Mouse (Mus musculus): ENCODE measurements at regions not wholly inside any gene's neighbourhood (a gene's known extent, or its start where the extent isn't known, plus 50 kb on each side); places are given as distances from the start of the nearest gene placed in this dataset.

- no peak for DNase-seq (ENCODE audit: low spot score in 2 of 2)
Measured at GRCm38 (mm10) chr15:37166744-37167143, 159.2 kb upstream of the Zfp706 start.

DNA sequence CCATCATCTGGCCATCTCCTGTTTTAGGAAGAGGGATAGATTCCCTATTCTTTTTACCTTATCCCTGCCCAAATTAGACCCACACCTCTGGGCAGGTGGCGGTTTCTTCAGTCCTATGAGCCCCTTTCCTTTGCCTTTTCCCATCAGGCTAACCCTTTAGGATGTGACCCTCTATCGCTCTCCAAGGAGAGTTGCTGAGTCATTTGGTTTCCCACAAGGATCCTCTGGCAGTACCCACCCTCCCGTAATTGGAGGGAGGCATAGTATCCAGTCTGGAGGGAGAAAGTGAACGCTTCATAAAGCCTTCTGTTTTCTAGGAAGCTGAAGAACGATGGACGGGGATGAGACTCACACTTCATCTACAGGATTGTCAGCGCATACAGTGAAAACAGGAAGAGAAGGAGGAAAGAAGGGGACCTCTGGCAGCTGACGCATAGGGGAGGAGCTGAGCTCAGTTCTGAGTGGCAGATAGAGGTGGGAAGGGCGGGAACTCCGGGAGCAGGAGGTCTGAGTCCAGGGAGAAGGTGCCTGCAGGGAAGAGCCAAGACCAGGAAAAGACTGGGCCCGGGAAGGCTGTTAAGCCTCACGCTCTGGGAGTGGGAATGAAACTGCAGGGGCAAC lies 158.4 kb upstream of the Zfp706 start:
- DNase-seq (ENCODE audit: low spot score in 2 of 2), result no peak

DNA sequence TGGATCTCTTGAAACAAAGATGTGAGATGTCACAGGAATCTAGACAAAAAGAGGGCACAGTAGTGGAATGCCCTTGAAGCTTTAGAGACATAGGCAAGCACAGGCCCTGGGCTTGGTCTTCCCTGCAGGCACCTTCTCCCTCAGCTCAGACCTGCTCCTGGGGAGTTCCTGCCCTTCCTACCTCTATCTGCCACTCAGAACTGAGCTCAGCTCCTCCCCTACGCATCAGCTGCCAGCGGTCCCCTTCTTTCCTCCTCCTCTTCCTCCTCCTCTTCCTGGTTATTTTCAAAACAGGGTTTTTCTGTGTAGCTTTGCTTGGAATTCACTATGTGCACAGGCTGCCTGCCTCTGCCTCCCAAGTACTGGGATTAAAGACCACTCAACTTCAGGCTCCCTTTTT lies 157.6 kb upstream of the Zfp706 start:
- no peak for DNase-seq (ENCODE audit: low spot score in 2 of 2)

GRCm38 (mm10) chr15:37164191-37165135 lies 156.9 kb upstream of the Zfp706 start:
- DNase-seq (ENCODE audit: low spot score in 2 of 2), result no peak

DNA sequence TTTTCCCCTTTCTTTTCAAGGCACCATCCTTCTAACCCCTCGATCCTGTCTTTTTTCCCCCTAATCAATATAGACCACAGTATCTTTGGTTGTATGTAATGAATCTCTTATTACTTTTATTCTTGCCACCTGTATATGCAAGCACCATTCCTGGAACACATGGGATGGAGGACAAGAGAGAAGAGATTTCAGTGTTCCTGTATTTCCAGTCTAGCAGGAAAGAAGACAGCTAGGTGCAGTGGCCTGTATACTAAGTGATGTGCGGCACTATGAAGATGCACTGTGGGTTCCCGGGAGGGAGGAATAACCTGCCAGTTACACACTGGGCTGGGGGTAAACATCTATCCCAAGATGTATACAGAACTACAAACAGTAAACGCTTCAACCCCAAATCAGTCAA lies 152.4 kb upstream of the Zfp706 start:
- DNase-seq (ENCODE audit: low spot score in 2 of 2), result no peak

GRCm38 (mm10) chr15:37159349-37159748 lies 151.8 kb upstream of the Zfp706 start:
- DNase-seq (ENCODE audit: low spot score in 2 of 2), result no peak

GRCm38 (mm10) chr15:37157386-37157785 lies 149.8 kb upstream of the Zfp706 start:
- DNase-seq (ENCODE audit: low spot score in 2 of 2), result no peak

GRCm38 (mm10) chr15:37154934-37155333 lies 147.4 kb upstream of the Zfp706 start:
- DNase-seq (ENCODE audit: low spot score in 2 of 2), result no peak

DNA sequence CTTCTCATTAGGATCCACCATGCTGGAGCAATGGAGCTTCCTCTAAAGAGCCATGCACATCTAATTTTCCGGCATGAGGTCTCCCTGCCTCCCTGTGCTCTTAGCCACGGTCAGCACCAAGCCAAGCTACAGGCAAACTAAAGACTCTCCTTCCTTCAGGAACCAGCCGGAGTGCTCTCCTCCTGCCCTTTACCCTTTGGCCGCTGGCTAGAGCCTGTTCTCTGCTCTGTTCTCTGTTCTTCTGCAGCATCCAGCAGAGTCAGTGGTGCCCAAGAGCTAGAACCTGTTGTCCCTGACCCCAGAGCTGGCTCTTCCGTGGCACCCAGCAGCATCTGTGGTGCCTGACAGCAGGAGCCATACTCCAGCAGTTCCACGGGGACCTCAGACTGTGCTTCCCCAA lies 145.6 kb upstream of the Zfp706 start:
- DNase-seq (ENCODE audit: low spot score in 2 of 2), result no peak

GRCm38 (mm10) chr15:37135590-37136164 lies 128.1 kb upstream of the Zfp706 start:
- peak in 1 of 2 experiments; percentile 44 for DNase-seq (ENCODE audit: low spot score in 2 of 2)

DNA sequence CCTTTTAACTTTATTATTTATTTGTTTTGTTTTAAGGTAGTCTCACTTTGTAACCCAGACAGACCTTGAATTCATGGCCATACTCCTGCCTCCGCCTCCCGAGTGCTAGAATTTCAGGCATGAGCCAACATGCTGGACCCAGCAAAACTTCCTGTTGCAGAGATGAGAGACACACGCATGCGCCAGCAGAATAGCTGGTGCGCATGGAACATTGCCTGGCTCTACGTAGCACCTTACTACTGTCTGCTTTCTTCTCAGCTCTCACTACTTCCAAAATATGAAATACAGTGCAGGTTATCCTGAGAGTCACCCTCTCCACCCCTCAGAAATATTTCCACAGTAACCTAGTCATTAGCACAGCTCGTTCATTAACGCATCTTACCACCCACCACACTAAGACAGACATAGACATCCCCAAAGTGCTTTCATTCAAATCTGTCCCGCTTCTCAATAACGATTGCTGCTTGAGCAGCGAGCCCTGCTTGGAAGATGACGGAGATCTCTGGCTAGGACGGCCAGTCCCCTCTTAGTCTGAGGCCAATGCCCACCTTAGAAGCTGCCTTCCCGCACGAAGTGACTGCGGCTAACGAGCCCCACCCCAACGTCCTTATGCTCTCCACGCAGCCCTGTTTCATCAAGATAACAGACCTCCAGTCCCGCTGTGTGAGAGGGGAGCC lies 127.5 kb upstream of the Zfp706 start:
- peak in 1 of 2 experiments; percentile 29 for DNase-seq (ENCODE audit: low spot score in 2 of 2)

DNA sequence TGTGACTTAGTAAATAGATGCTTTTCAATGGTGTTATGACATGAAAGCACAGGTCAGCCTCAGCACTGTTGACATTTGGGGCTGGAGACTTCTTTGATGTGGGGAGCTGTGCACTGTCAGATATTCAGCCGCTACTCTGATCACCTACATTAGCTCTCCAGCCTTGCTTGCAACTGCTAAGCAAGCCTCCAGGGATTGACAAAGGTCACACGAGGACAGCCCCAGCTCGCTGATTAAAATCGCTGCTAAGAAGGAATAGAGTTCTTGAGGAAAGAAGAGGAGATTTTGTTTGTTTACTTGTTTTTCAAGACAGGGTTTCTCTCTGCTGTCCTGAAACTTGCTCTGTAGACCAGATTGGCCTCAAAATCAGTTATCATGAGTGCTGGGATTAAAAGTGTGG lies 126.8 kb upstream of the Zfp706 start:
- DNase-seq (ENCODE audit: low spot score in 2 of 2), result no peak

GRCm38 (mm10) chr15:37133916-37134315 lies 126.3 kb upstream of the Zfp706 start:
- peak in 1 of 2 experiments; percentile 15 for DNase-seq (ENCODE audit: low spot score in 2 of 2)

GRCm38 (mm10) chr15:37127681-37128080 lies 120.1 kb upstream of the Zfp706 start:
- no peak for DNase-seq (ENCODE audit: low spot score in 2 of 2)

GRCm38 (mm10) chr15:37127170-37127569 lies 119.6 kb upstream of the Zfp706 start:
- no peak for DNase-seq (ENCODE audit: low spot score in 2 of 2)

GRCm38 (mm10) chr15:37125823-37126222 lies 118.2 kb upstream of the Zfp706 start:
- no peak for DNase-seq (ENCODE audit: low spot score in 2 of 2)

DNA sequence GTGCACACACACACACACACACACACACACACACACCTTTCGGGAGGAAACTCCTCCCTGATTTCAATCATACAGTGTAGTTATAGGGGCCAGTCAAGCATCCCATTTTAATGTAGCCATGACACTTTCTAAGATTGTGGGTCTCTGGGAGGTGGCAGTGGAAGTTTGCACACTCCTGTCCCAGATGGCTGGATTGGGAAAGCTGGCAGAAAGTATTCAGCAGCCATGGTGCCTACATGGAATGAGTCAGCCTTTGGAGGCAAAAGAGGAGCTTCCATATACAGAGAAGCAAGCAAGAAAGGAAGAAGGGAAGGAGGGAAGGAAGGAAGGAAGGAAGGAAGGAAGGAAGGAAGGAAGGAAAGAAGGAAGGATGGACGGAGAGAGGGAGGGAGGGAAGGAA lies 117.4 kb upstream of the Zfp706 start:
- DNase-seq (ENCODE audit: low spot score in 2 of 2), result no peak

DNA sequence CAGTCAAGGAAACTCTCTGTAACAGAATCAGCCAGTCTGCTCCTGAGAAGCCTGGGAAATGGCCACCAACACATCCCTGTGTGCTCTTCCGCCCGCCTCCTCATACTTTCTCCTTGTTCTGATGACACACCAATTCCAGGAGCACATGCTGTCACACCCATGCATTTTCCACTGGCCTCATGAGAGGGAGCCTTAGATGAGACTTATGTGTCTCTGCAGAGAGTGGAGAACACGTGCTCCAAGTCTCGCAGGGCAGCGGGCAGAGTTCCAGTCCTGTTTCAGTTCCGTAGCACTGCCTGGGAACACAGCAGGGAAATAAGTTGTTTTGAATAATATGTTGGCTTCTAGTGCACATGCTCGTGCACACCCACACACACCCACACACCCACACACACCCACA lies 116.7 kb upstream of the Zfp706 start:
- DNase-seq (ENCODE audit: low spot score in 2 of 2), result no peak

DNA sequence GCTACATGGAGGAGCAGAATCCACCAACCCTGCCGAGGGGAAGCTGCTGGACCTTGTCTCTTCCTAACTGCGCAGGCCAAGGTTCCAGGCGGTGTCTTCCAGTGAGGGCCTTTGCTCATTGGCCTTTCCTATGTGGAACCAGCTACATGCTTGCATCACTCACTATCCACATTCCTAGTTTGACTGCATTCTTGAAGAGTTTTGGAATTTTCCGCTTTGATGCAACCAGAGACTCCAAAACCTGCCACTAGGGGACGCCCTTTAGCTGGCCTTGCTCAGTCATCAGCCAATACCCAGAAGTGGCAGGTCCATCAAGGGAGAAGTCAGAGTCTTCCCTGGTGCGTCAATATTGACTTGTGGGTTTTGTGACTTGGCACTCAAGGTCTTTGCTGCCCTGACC lies 112.8 kb upstream of the Zfp706 start:
- DNase-seq (ENCODE audit: low spot score in 2 of 2), result peak; percentile 39 to 69

DNA sequence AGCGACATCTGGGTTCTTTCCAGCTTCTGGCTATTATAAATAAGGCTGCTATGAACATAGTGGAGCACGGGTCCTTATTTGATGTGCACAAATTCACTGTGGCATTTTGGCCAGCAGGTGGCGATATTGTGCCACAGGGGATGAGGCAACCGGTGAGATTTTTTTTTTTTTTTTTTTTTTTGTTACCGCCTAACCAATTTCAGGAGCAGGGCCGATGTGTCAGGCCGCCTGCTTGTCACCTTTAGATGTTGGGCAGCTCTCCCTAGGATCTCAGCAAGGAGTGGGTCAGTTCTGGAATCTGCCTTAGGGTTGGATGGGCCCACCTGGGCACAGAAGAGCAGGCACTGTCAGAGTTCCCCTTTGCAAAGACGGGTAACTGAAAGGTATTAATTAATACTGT lies 106.5 kb upstream of the Zfp706 start:
- peak in 1 of 2 experiments; percentile 54 for DNase-seq (ENCODE audit: low spot score in 2 of 2)

DNA sequence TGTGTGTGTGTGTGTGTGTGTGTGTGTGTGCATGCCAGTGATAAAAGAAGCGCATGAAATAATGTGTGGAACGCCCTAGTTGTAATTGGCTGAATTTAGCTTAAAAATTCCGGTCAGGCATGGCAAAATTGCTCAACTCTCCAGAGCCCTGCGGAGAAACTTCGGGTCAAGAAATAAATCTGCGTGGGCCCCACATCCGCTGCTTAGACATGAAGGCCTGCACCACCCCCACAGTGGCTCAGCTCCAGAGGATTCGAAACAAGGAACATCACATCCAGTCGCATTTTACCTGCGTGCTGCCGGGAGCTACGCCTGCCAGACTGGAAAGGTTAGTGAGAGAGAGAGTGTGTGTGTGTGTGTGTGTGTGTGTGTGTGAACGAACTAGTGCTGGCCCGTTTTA lies 102.9 kb upstream of the Zfp706 start:
- DNase-seq (ENCODE audit: low spot score in 2 of 2), result no peak

DNA sequence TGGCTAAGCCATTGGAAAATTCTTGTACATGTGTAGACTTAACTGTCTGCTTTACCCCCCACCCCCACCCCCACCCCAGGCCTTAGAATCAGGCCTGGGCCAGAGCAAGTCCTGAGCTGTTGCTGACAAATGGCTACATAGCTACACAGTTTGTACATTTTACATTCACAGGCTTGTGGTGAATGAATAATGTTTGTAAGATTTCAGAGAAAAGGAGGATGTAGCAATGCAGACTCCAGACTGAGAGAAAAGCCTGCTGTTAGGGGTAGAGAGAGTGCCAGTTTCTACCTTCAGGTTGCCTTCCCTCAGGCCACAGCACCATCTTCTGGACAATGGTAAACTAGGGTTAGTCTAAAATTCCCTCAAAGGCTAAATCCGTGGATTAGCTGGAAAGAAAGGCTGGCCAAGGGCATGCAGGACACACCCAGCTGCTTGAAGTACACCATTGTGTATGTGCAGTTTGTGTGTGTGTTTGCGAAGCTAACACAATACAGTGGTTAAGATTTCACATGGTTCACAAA lies 94.5 kb upstream of the Zfp706 start:
- DNase-seq (ENCODE audit: low spot score in 2 of 2), result no peak

Measured in frontal cortex, postnatal 10 days (tissue).